Mouse (Mus musculus) limb, embryonic 11.5 days (tissue): Measurements from ENCODE around the gene Bcl9l. TPM values are rescaled to one million over a fixed set of nuclear protein-coding genes. Genes with fewer than 3 reads are reported as not detected.

Source experiments
- ATAC-seq: fragments of 200-750 bp; cut with Nextera tagmentation; 2 replicates; pipeline ENCODE4 v1.8.0; 2017; ENCODE audit warnings: low read depth; ENCODE audit not compliant: insufficient number of reproducible peaks, low FRiP score, low TSS enrichment
- DNase-seq: peaks from one replicate; pipeline ENCODE4 v3.0.0-alpha.2; 2015; ENCODE audit warnings: low spot score
- H3K27ac ChIP-seq: fragments of 300-500 bp; sonication (generic); replicated peaks from 2 replicates; pipeline ENCODE4 v1.5.1; 2014; ENCODE audit warnings: low read depth, mild to moderate bottlenecking, low read length
- H3K27me3 ChIP-seq: fragments of 300-500 bp; sonication (generic); 2 replicates; pipeline ENCODE4 v1.6.1; 2014; ENCODE audit warnings: mild to moderate bottlenecking, low read length, mixed read lengths; ENCODE audit not compliant: control insufficient read depth, insufficient read depth
- H3K36me3 ChIP-seq: fragments of 300-500 bp; sonication (generic); 2 replicates; pipeline ENCODE4 v1.6.1; 2014; ENCODE audit warnings: mild to moderate bottlenecking, low read length, moderate library complexity, mixed read lengths; ENCODE audit not compliant: control insufficient read depth, insufficient read depth
- H3K4me1 ChIP-seq: fragments of 300-500 bp; sonication (generic); 2 replicates; pipeline ENCODE4 v1.6.1; 2014; ENCODE audit warnings: low read length, mixed read lengths; ENCODE audit not compliant: control insufficient read depth, insufficient read depth
- H3K4me2 ChIP-seq: fragments of 300-500 bp; sonication (generic); 2 replicates; pipeline ENCODE4 v1.6.1; 2014; ENCODE audit warnings: low read depth, mild to moderate bottlenecking, moderate library complexity; ENCODE audit not compliant: severe bottlenecking
- H3K4me3 ChIP-seq: fragments of 300-500 bp; sonication (generic); 2 replicates; pipeline ENCODE4 v1.5.1; 2014; ENCODE audit warnings: low read depth, low read length
- H3K9ac ChIP-seq: fragments of 300-500 bp; sonication (generic); 2 replicates; pipeline ENCODE4 v1.6.1; 2014; ENCODE audit warnings: mild to moderate bottlenecking, low read length
- H3K9me3 ChIP-seq: fragments of 300-500 bp; sonication (generic); 2 replicates; pipeline ENCODE4 v1.6.1; 2016; ENCODE audit warnings: low read length; ENCODE audit not compliant: control insufficient read depth
- WGBS: fragments of 180-500 bp; shearing (Covaris S2); extraction: QIAGEN DNeasy Blood & Tissue Kit; methylation state at CpG from one replicate; pipeline ENCODE4 v1.1.7; 2014; 5-methylcytosine and 5-hydroxymethylcytosine counted together
- polyA plus RNA-seq: library from polyadenylated mRNA; unstranded; fragments of >200 nt; fragmentation: Nextera tagmentation; extraction: Ambion mirVana; gene quantifications from 2 replicates; pipeline ENCODE4 v1.2.1, GENCODE M21; 2014

The Bcl9l gene
- polyA plus RNA-seq, 1 experiment from 2014 or later: 11.6 TPM

DNA sequence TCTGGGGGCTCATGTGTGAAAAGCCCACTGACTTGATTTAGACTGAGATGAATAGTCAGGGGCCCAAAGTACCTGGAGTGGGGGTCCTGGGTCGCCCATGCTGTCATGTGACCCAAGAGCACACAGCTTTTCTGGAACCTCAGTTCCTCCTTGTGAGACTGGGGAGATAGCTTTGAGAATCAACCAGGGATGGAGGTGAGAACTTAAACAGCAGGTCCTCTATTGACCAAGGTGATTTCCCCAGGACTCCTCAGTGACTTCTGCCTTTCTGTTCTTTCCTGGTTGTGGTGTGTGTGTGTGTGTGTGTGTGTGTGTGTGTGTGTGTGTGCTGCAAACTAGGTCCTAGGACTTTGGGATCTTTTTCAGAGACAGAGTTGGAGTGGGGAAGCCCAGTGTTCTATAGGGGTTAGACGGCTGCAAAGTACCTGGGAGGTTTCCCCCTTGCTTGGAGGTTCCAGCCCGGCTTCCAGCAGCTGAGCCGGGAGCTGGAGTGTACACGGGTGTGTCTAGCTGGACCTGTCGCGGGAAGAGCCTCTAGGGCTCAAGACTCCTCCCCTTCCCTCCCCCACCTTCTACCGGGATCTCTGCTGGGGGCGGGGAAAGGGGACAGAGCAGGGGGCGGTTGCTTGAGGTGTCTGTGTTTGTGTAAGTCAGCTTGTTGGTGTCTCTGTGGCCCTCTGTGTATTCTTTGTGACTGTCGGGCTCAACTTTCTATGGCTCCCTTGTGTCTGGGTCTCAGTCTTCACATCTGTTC, 15.2 kb downstream of the Bcl9l start:
- Histone ChIP-seq H3K27ac (peak overlapping the region; percentile 94), H3K9ac (peak overlapping the region; percentile 52), H3K27me3 (no peaks in the 10 kb centered on the region), H3K4me3 (peak overlapping the region; percentile 30), H3K4me1 (peaks cover 77% of the 10 kb centered on the region), H3K36me3 (no peaks in the 10 kb centered on the region; the same call in 1 of the 2 replicates), H3K4me2 (peak overlapping the region; percentile 60), H3K9me3 (no peaks in the 10 kb centered on the region)
- peak; percentile 77 for DNase-seq
- 3% methylated on average over 11 of the region's 11 CpGs for WGBS
- 0 out of 2 replicates have a peak, but pooled peaks have one; percentile 3 for ATAC-seq

DNA sequence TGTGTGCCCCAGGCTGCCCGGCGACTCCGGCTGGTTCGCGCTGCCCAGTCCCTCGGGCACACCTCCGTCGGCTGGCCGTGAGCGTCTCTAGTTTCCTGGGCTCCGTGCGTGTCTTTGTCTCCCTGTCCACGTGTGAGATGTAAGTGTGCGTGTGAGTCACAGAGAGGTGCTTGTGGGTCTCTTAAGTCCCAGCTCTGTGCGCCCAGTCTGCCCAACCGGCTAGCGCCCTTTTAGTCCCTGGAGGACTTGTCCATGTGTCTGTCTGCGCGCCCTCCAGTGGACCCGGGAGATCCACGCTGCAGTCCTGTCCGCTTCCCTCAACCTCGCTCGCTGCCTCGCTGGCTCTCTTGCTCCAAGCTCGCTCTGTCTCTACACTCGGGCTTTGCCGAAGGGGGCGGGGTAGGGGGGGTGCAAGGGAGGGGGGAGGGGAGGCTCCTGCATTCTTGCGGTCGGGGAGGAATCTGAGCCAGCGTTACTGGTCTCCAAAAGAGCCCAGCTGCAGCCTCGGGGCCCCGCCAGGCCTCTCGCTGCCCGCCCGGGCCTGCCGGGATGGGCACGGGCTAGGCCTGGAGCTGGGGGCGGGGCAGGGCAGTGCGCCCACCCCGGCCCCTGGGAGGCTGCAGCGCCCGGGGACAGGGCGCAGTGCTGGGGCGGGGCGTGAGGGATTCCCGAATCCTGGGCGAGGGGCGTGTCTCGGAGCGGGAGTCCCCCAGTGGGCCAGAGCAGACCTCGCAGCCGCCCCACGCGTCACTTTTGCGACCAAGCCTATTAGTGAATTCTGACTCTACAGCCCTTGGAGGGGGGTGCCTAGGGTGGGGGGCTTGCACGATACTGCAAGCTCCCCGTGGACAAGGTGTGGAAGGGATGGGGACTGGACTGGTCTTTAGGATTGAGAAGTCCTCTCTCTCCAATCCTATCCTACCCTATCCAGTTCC, 16.1 kb downstream of the Bcl9l start:
- no peaks in the 10 kb centered on the region for H3K9me3 ChIP-seq
- peak overlapping the region; percentile 30 for H3K4me3 ChIP-seq
- H3K9ac ChIP-seq: peak overlapping the region; percentile 52
- WGBS: under 1% methylated on average over 59 of the region's 59 CpGs
- H3K36me3 ChIP-seq: no peaks in the 10 kb centered on the region; the same call in 1 of the 2 replicates
- H3K4me1 ChIP-seq: peaks cover 68% of the 10 kb centered on the region
- H3K4me2 ChIP-seq: peak overlapping the region; percentile 60
- peak; percentile 85 for ATAC-seq
- peak; percentile 86 for DNase-seq
- H3K27ac ChIP-seq: peak overlapping the region; percentile 94
- H3K27me3 ChIP-seq: no peaks in the 10 kb centered on the region

DNA sequence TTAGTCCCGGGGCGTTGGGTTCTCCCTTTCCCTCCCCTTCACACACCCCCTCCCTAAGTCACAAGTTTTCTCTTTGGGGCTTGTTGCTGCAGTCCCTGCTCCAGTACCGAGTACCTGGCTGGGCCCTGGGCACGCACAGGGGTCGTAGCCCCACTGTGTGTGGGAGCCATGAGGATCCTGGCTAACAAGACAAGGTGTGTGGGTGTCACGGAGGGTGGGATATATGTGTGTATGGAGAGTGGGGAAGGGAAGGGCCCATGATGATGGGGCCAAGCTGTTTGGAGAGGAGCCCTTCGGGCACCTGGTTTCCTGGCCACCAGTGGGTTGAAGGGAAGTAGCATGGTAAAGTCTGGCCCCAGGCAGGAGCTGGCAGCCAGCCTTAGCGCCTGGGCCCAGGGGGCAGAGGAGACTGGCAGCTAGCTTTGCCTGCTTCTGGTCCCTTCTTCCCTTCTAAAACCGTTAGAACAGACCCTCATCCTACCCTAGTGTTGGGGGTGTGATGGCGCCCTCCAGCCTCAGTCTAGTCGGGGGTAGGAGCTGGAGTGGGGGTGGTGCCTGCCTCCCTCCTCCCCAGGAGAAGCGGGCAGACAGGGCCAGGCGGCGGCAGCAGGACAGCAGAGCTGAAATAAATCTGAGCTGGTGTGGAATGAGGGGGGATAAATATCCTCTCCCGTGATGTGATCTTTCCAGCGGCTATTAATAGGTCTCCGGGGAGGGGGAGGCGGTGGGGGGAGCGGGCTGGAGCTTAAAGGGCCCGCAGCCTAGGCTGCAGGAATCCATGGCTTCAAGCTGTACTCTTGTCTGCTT, 16.9 kb downstream of the Bcl9l start:
- Histone ChIP-seq H3K36me3 (no peaks in the 10 kb centered on the region; the same call in 1 of the 2 replicates), H3K27ac (peak overlapping the region; percentile 94), H3K9ac (peak overlapping the region; percentile 52), H3K9me3 (no peaks in the 10 kb centered on the region), H3K4me2 (peak overlapping the region; percentile 60), H3K4me3 (peak overlapping the region; percentile 30), H3K4me1 (peaks cover 59% of the 10 kb centered on the region), H3K27me3 (no peaks in the 10 kb centered on the region)
- 3% methylated on average over 20 of the region's 20 CpGs for WGBS
- ATAC-seq (0 out of 2 replicates have a peak, but pooled peaks have one; percentile 3), DNase-seq (peak; percentile 61)

DNA sequence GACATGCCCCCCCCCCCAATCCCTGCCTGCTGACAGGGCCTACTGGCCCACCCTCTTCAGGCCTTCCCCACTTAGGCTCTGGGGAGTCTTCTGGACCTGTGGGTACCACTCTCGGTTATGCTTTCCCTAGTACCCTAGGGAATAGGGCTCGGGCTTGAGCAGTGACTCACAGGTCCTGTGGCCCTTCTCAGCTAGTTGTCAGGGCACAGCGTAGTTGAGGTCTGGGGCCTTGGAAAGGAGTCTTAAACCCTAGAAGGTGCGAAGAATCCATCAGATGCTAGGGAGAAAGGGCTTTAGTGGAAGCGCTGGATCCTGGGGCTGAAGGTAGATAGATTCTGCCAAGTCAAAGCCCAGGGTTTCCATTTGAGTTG, 17.5 kb downstream of the Bcl9l start:
- Histone ChIP-seq H3K27ac (peak overlapping the region; percentile 94), H3K9me3 (no peaks in the 10 kb centered on the region), H3K4me1 (peaks cover 53% of the 10 kb centered on the region), H3K36me3 (no peaks in the 10 kb centered on the region; the same call in 1 of the 2 replicates), H3K4me3 (peak overlapping the region; percentile 30; the same call in 1 of the 2 replicates), H3K9ac (peak overlapping the region; percentile 52; the same call in 1 of the 2 replicates), H3K27me3 (no peaks in the 10 kb centered on the region), H3K4me2 (peak overlapping the region; percentile 60)
- ATAC-seq: no peak
- DNase-seq: no peak
- WGBS: 25% methylated on average over 5 of the region's 5 CpGs

DNA sequence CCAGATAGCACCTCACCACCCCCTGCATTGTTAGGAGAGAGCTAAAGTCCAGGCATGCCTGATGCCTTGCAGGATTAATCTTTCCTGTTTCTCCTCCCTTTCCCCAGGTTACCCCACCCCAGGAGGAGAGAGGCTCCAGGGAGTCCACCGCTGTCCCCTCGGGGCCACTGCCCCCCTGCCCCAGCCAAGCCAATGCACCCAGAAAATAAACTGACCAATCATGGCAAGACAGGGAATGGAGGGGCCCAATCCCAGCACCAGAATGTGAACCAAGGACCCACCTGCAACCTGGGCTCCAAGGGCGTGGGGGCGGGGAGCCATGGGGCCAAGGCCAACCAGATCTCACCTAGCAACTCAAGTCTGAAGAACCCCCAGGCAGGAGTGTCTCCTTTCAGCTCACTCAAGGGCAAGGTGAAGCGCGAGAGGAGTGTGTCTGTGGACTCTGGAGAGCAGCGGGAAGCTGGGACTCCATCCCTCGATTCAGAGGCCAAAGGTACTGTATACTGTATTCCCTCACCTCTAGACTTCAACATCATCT, 18.1 kb downstream of the Bcl9l start:
- Histone ChIP-seq H3K4me2 (peak overlapping the region; percentile 41; the same call in 1 of the 2 replicates), H3K4me3 (no peak overlapping the region), H3K27me3 (no peaks in the 10 kb centered on the region), H3K27ac (peak overlapping the region; percentile 38; the same call in 1 of the 2 replicates), H3K9ac (no peak overlapping the region), H3K4me1 (peaks cover 51% of the 10 kb centered on the region), H3K9me3 (no peaks in the 10 kb centered on the region), H3K36me3 (peaks cover 3% of the 10 kb centered on the region; the same call in 1 of the 2 replicates)
- WGBS: 36% methylated on average over 8 of the region's 8 CpGs
- ATAC-seq (no peak), DNase-seq (no peak)

DNA sequence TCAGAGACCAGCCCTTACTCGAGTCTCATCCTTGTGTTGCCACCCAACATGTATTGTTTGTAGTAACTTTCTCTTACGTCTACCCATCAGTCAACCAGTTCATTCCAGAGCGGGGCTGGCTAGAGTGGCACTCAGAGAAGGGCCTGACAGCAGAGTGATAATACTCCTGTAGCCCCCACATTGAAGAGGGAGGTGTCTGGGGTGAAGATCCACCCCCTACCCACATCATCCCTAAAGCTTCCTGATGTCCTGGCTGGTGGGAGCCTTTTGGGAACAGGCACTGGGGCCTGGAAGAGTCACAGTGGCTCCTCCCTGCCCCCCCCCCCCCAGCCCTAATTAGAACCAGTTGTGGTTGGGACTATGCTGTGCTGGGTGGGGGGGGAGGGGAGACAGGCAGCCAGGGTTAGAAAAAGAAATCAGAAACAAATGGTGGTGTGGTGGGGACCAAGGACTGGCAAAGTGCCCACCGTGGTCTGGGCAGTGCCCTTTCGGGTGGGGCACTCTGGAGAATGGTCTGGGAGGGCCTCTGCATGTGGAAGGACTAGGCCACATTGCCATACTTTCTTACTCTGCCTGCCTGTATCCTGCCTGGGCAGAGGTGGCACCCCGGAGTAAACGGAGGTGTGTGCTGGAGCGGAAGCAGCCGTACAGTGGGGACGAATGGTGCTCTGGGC, 18.7 kb downstream of the Bcl9l start:
- peak overlapping the region; percentile 41; the same call in 1 of the 2 replicates for H3K4me2 ChIP-seq
- H3K27ac ChIP-seq: peak overlapping the region; percentile 63; the same call in 1 of the 2 replicates
- 17% methylated on average over 10 of the region's 10 CpGs for WGBS
- H3K27me3 ChIP-seq: no peaks in the 10 kb centered on the region
- H3K4me3 ChIP-seq: peak overlapping the region; percentile 15
- peak; percentile 70 for DNase-seq
- peaks cover 6% of the 10 kb centered on the region; the same call in 1 of the 2 replicates for H3K36me3 ChIP-seq
- peaks cover 51% of the 10 kb centered on the region for H3K4me1 ChIP-seq
- no peaks in the 10 kb centered on the region for H3K9me3 ChIP-seq
- H3K9ac ChIP-seq: no peak overlapping the region
- ATAC-seq: no peak

DNA sequence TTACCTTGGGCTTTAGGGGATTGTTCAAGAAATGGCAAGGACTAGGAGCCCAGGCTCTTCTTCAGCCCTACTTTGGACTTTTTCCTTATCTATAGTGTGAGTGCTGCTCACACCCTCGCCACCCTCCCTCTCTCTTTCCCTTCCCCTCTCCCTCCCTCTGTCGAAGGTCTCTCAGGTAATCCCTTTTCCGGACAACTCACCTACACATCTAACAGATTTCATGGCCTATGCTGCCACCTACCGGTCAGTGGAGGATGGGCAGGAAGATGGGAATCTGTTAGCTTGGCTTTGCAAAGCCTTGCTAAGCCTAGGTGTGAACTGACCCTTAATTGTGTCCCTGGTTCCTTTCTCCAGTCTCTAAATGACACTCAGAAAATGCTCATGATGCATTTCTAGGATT, 19.4 kb downstream of the Bcl9l start:
- Histone ChIP-seq H3K4me1 (peaks cover 47% of the 10 kb centered on the region), H3K9me3 (no peaks in the 10 kb centered on the region), H3K9ac (no peak overlapping the region), H3K4me3 (peak overlapping the region; percentile 15), H3K36me3 (peaks cover 12% of the 10 kb centered on the region), H3K27me3 (no peaks in the 10 kb centered on the region), H3K4me2 (peak overlapping the region; percentile 41; the same call in 1 of the 2 replicates), H3K27ac (peak overlapping the region; percentile 63; the same call in 1 of the 2 replicates)
- DNase-seq: peak; percentile 94
- WGBS: 0% methylated on average over 4 of the region's 4 CpGs
- no peak for ATAC-seq
